Mouse (Mus musculus) A20 (cell line): Measurements from ENCODE around the gene G6pc3.

Experiments used
- DNase-seq: peaks from one replicate; pipeline ENCODE4 v3.0.0-alpha.2; 2011; ENCODE audit warnings: low read depth, low spot score

The G6pc3 gene

GRCm38 (mm10) chr11:102218783-102219182 is 29.4 kb downstream of the G6pc3 start:
- peak; percentile 45 for DNase-seq

GRCm38 (mm10) chr11:102219247-102219993 is 30.0 kb downstream of the G6pc3 start:
- no peak for DNase-seq

- DNase-seq, result no peak
Measured at GRCm38 (mm10) chr11:102219994-102220346, 30.6 kb downstream of the G6pc3 start.

GRCm38 (mm10) chr11:102220451-102220850 is 31.0 kb downstream of the G6pc3 start:
- no peak for DNase-seq

- no peak for DNase-seq
Measured at GRCm38 (mm10) chr11:102221243-102221953, 32.0 kb downstream of the G6pc3 start.

GRCm38 (mm10) chr11:102221954-102222351 is 32.5 kb downstream of the G6pc3 start:
- no peak for DNase-seq

DNA sequence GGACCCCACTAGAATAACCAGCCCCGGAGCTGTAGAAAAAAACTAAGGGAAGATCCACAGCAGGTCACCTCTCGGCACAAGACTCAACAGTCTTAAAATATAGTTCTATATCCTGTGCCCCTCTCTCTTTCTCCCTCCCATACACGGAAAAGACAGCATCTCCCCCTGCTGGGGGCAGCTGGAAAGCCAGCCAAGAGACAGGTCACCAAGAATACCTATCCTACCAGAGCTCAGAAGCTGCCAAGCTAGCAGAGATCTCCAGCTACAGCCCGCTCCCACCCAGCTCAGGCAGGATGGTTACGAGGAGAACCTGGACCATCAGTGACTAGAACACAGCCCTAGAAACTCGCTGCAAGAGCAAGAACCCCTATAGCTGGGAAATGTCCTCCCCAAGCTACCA is 33.7 kb downstream of the G6pc3 start:
- DNase-seq, result peak; percentile 65

DNA sequence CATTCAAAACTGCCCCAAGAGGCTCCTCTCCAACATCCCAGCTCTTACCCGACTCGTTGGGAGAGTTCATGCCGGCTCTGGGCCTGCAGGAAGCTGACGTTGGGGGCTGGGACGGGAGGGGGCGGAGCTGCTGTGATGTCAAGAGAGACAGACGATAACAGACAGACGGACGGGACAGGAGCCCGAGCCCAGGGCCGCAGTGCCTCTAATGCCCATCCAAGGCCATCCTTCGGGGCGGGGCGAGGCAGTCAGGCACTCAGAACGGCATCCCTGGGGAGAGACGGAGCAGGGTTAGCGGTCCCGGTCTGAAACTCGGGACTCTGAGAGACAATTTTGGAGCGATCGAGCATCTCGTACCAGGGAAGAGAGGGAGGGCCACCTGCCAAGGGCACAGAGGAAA is 35.3 kb downstream of the G6pc3 start:
- DNase-seq, result no peak

GRCm38 (mm10) chr11:102225221-102225620 is 35.8 kb downstream of the G6pc3 start:
- DNase-seq, result no peak

GRCm38 (mm10) chr11:102226067-102226978 is 36.9 kb downstream of the G6pc3 start:
- no peak for DNase-seq

GRCm38 (mm10) chr11:102227270-102228190 is 38.1 kb downstream of the G6pc3 start:
- no peak for DNase-seq

DNA sequence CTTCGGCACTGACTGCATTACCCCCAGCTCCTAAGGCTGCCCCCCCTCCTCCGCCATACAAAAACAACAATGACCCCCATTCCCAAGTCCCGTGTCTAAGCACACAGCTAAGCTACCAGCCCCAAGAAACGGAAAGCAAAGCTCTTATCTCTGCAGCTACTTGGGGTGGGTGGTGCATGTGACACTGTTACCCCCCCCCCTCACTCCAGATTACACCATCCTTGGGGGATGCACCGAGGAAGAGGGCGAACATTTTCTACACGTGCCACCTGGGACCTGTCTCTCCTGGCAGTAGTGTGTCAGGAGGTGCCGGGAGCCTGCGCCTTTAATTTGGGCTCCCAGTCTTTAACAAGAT is 38.7 kb downstream of the G6pc3 start:
- no peak for DNase-seq

DNA sequence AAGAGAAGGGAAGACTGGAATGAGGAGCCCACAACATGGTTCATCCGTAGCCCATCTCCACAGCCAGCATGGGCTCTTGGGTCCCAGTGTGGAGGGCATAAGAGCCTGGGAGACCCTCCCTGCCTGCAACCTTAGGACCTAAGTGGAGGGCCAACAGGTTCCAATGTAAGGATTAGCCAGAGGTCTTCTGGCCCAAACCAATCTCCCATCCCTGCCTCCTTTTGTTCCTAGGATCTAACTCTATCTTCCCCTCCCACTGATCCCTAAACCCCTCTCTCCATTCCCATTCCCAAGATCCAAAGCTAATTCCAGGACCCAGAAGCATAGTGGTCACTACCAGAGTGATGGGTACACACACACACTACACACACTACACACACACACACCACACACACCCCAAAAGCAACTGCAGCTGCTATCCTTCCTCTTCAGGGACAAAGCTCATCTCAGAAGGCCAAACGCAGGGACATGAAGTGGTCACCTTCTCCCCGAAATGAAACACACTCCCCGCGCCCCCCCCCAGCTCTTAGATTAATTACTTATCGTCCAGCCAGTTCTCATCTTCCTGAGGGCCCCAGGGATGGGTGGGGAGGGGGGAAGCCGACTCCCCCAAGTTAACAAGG is 39.3 kb downstream of the G6pc3 start:
- no peak for DNase-seq

GRCm38 (mm10) chr11:102229331-102229953 is 40.0 kb downstream of the G6pc3 start:
- DNase-seq, result peak; percentile 59

- DNase-seq, result peak; percentile 99
Measured at GRCm38 (mm10) chr11:102230006-102230741, 40.8 kb downstream of the G6pc3 start, which contains the start of gene Hdac5. Gene Hdac5 (minus strand): TSS chr11:102230166.

GRCm38 (mm10) chr11:102236022-102236421 is 46.6 kb downstream of the G6pc3 start:
- DNase-seq, result no peak

- no peak for DNase-seq
Measured at GRCm38 (mm10) chr11:102240636-102241035, 51.2 kb downstream of the G6pc3 start.

- DNase-seq, result no peak
Measured at GRCm38 (mm10) chr11:102241246-102241645, 51.8 kb downstream of the G6pc3 start.

- no peak for DNase-seq
Measured at GRCm38 (mm10) chr11:102241874-102242273, 52.5 kb downstream of the G6pc3 start.
